ENCODE assay signal across 10 mouse cellular contexts in the genomic region with DNA sequence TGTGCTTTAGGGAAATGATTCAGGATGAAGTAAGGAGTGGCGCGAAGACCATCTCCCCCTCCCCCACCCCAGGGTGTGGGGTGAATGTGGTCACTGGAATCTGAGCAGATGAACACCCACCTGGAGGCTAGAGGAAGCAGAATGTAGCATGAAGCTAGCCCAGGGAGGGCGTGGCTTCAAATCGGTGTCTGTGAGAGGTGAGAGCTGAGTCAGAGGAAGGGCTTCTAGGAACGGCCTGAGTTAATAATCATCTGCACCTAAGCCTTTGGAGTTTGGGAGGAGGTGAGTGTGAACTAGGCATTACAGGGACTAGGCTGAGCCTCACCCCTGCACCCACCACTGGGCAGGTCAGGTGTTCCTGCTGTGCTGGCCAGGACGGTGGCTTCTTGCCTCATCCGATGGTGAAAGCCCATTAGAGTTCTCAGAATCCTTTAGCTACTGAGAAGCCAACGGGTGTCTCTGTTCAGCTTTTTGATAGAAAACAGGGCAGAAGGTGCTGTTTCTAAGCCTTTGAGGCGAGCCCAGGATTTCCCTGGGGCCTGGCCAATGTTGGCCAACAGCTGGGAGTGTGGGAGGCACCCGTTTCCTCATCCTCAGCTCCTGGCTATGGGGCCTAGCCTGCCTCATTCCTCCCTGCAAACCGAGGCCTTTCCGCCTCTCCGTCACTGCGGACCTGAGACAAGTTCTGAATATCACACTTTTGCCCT. TPM values are rescaled to one million over a fixed set of nuclear protein-coding genes. Genes with fewer than 3 reads are reported as not detected.
A peak's percentile ranks its signal among the peaks of the same experiment; 100 is the strongest.
DNase-seq lines count a peak whose midpoint lies in the region; ATAC-seq and TF ChIP-seq lines count a peak whose summit lies in the region.
"Had no signal": no experiment of that assay in that cellular context is flagged by ENCODE, and none has a peak within 500 bp of the region (broad histone marks: within the 10 kb centered on the region; RNA-seq: fewer than 3 reads in every experiment).

No protein-coding gene starts in this region.

- DNase-seq in adrenal gland, postnatal 10 days: peak; percentile 52
- no peak for DNase-seq in adrenal gland, postnatal 4 days (ENCODE audit: low spot score in 2 of 2)
- DNase-seq in kidney, adult 8-10 months: peak; percentile 21 to 37
- peak; percentile 44 for DNase-seq in lung, postnatal 25 days (ENCODE audit: low spot score)
- DNase-seq in spleen, postnatal 14 days (ENCODE audit: low spot score in 2 of 2): no peak
- no peak for DNase-seq in gastrocnemius, postnatal 25 days
- DNase-seq in midbrain, postnatal 0 days (ENCODE audit: low spot score): no peak

- no peak overlapping the region for H3K4me2 ChIP-seq in midbrain, postnatal 0 days (ENCODE audit: low read depth, low read length, poor library complexity, severe bottlenecking)

- H3K9ac ChIP-seq in midbrain, postnatal 0 days (replicated peaks; ENCODE audit: low read length, poor library complexity, severe bottlenecking): no peak overlapping the region

- H3K4me3 ChIP-seq in midbrain, postnatal 0 days (ENCODE audit: low read depth, low read length): no peak overlapping the region

- H3K9me3 ChIP-seq in midbrain, postnatal 0 days (ENCODE audit: low read length): no peaks in the 10 kb centered on the region

- no peaks in the 10 kb centered on the region for H3K36me3 ChIP-seq in midbrain, postnatal 0 days (ENCODE audit: insufficient read depth, low read length)

- ATAC-seq in granulocyte monocyte progenitor cell, adult 5-6 weeks (replicated peaks; ENCODE audit: poor library complexity, severe bottlenecking): peak; percentile 65
- no peak for ATAC-seq in midbrain, postnatal 0 days (ENCODE audit: low FRiP score)

- no peaks in the 10 kb centered on the region for H3K4me1 ChIP-seq in midbrain, postnatal 0 days (ENCODE audit: insufficient read depth, low read length)

- WGBS in midbrain, postnatal 0 days: 83% methylated on average over 14 of the region's 14 CpGs

- no peak overlapping the region for H3K27ac ChIP-seq in midbrain, postnatal 0 days (ENCODE audit: low read depth, low read length)

- no peaks in the 10 kb centered on the region for H3K27me3 ChIP-seq in midbrain, postnatal 0 days (ENCODE audit: insufficient read depth, low read length)

- TF ChIP-seq CTCF in midbrain, postnatal 0 days (IDR thresholded peaks at IDR 0.05): no peak

RNA-seq across cellular contexts. Expression of gene Calm5, which starts 11.8 kb away (rescaled TPM):
- total RNA-seq in adrenal gland, postnatal 10 days (2021): not detected
- not detected for total RNA-seq in adrenal gland, postnatal 4 days (2021)
- not detected in 2 replicates for total RNA-seq in granulocyte monocyte progenitor cell, adult 5-6 weeks (2014; fragmentation: Nextera tagmentation)
- total RNA-seq in granulocyte monocyte progenitor cell, adult 5-6 weeks (2017): not detected in 2 replicates
- total RNA-seq in gastrocnemius, postnatal 25 days (2021): not detected
- not detected in 2 replicates for total RNA-seq in midbrain, postnatal 0 days (2014; rRNA removed)
- not detected in 2 replicates for polyA plus RNA-seq in midbrain, postnatal 0 days (2015; fragmentation: Nextera tagmentation; extraction: Ambion mirVana)
- polyA plus RNA-seq: large intestine, adult 2 months; neural tube, embryonic 14.5 days had no signal

RNA-seq across cellular contexts. Expression of gene Calm4, which starts 28.2 kb away (rescaled TPM):
- not detected for total RNA-seq in adrenal gland, postnatal 10 days (2021)
- not detected for total RNA-seq in adrenal gland, postnatal 4 days (2021)
- total RNA-seq in granulocyte monocyte progenitor cell, adult 5-6 weeks (2014; fragmentation: Nextera tagmentation): not detected in 2 replicates
- not detected in 2 replicates for total RNA-seq in granulocyte monocyte progenitor cell, adult 5-6 weeks (2017)
- not detected for total RNA-seq in gastrocnemius, postnatal 25 days (2021)
- total RNA-seq in midbrain, postnatal 0 days (2014; rRNA removed): 3.7 TPM in 1 of 2 replicates, not detected in the other
- not detected in 2 replicates for polyA plus RNA-seq in midbrain, postnatal 0 days (2015; fragmentation: Nextera tagmentation; extraction: Ambion mirVana)
- polyA plus RNA-seq: large intestine, adult 2 months; neural tube, embryonic 14.5 days had no signal

RNA-seq across cellular contexts. Expression of gene Net1, which starts 52.2 kb away (rescaled TPM):
- 10 to 100 TPM; 56.1 to 98.2 TPM for total RNA-seq in adrenal gland, postnatal 10 days (2021)
- total RNA-seq in adrenal gland, postnatal 4 days (2021): 100 to 1,000 TPM in 1 of 2 experiments, 10 to 100 TPM in 1; 89.3 to 106 TPM
- 30.4 and 34.8 TPM in 2 replicates for total RNA-seq in granulocyte monocyte progenitor cell, adult 5-6 weeks (2014; fragmentation: Nextera tagmentation)
- 42.4 and 50.9 TPM in 2 replicates for total RNA-seq in granulocyte monocyte progenitor cell, adult 5-6 weeks (2017)
- total RNA-seq in gastrocnemius, postnatal 25 days (2021): 10 to 100 TPM; 38.7 to 43.5 TPM
- 16.7 and 17.7 TPM in 2 replicates for total RNA-seq in midbrain, postnatal 0 days (2014; rRNA removed)
- polyA plus RNA-seq in midbrain, postnatal 0 days (2015; fragmentation: Nextera tagmentation; extraction: Ambion mirVana): 12.3 and 14.3 TPM in 2 replicates

RNA-seq across cellular contexts. Expression of gene Tubal3, which starts 52.3 kb away (rescaled TPM):
- total RNA-seq in adrenal gland, postnatal 10 days (2021): not detected
- total RNA-seq in adrenal gland, postnatal 4 days (2021): not detected
- not detected in 2 replicates for total RNA-seq in granulocyte monocyte progenitor cell, adult 5-6 weeks (2014; fragmentation: Nextera tagmentation)
- not detected in 2 replicates for total RNA-seq in granulocyte monocyte progenitor cell, adult 5-6 weeks (2017)
- not detected for total RNA-seq in gastrocnemius, postnatal 25 days (2021)
- total RNA-seq in midbrain, postnatal 0 days (2014; rRNA removed): not detected in 2 replicates
- polyA plus RNA-seq in midbrain, postnatal 0 days (2015; fragmentation: Nextera tagmentation; extraction: Ambion mirVana): not detected in 2 replicates
- polyA plus RNA-seq: neural tube, embryonic 14.5 days had no signal

Comparison
In these comparisons a context has a peak if more than half of its experiments do, and no peak if none do; other contexts are left out.
1. DNase-seq: peak in adrenal gland, postnatal 10 days (single experiment), kidney, adult 8-10 months (2 of 2) and lung, postnatal 25 days (single experiment); none in adrenal gland, postnatal 4 days (0 of 2), spleen, postnatal 14 days (0 of 2), gastrocnemius, postnatal 25 days (single experiment) and midbrain, postnatal 0 days (single experiment).